Mouse (Mus musculus) G1E (cell line): ENCODE data around the gene Cep112.

ENCODE experiments used
- CTCF ChIP-seq: IDR thresholded peaks from 2 replicates; pipeline ENCODE4 v1.5.1; 2012; ENCODE audit warnings: low read depth, low read length, inconsistent platforms, mixed read lengths
- GATA1 ChIP-seq: IDR thresholded peaks from 2 replicates; pipeline ENCODE4 v1.6.1; 2012; ENCODE audit warnings: borderline replicate concordance, low read length, inconsistent platforms, mixed read lengths
- GATA2 ChIP-seq: IDR thresholded peaks from 2 replicates; pipeline ENCODE4 v1.6.1; 2012; ENCODE audit warnings: low read depth, low read length, inconsistent platforms, borderline replicate concordance
- POLR2AphosphoS5 ChIP-seq: IDR thresholded peaks from 2 replicates; pipeline ENCODE4 v1.6.1; 2012; ENCODE audit warnings: low read depth, low read length, inconsistent platforms; ENCODE audit not compliant: insufficient replicate concordance
- TAL1 ChIP-seq: conservative IDR thresholded peaks from 2 replicates; pipeline ENCODE4 v1.6.1; 2012; ENCODE audit warnings: low read depth, low read length, inconsistent platforms, mixed read lengths

DNA sequence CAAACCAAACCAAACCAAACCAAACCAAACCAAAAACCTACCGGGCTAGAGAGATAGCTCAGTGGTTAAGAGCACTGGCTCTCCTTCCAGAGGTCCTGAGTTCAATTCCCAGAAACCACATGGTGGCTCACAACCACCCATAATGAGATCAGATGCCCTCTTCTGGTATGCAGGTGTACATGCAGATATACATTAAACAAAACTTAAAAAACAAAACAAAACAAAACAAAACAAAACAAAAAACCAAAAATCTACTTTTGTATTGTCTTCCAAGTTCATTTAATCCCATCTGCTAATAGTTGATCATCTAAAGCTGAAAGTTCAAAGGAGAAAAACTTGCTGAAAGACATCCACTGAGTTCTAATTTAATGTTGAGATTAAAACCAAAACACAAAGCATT lies 8.6 kb upstream of the Cep112 start:
- TF ChIP-seq GATA1 (no peak), CTCF (no peak), TAL1 (no peak), GATA2 (no peak), POLR2AphosphoS5 (no peak)
